Mouse (Mus musculus): ENCODE measurements around the gene Syna. TPM values are rescaled to one million over a fixed set of nuclear protein-coding genes. Genes with fewer than 3 reads are reported as not detected.
A peak's percentile ranks its signal among the peaks of the same experiment; 100 is the strongest.

Syna gene
- total and polyA plus RNA-seq, 2 experiments from 2014 or later = 0.97 TPM; not detected in 1

GRCm38 (mm10) chr5:134546790-134547189 lies 13.2 kb downstream of the Syna start:
- ATAC-seq (no peak), DNase-seq (no peak)
- TF ChIP-seq CTCF (IDR thresholded peaks at IDR 0.05; ENCODE audit: low read depth) = no peak
- no peak overlapping the region for H3K4me3 ChIP-seq (ENCODE audit: low read depth, low read length)
- no peaks in the 10 kb centered on the region for H3K9me3 ChIP-seq (ENCODE audit: low read length)
- H3K4me1 ChIP-seq (ENCODE audit: insufficient read depth) = peaks cover 3% of the 10 kb centered on the region
- no peak overlapping the region for H3K27ac ChIP-seq (ENCODE audit: low read depth, low read length)
- no peaks in the 10 kb centered on the region for H3K27me3 ChIP-seq (ENCODE audit: insufficient read depth, low read length)
- no peak overlapping the region for H3K9ac ChIP-seq
- 78% methylated on average over 7 of the region's 7 CpGs for WGBS
- H3K4me2 ChIP-seq (ENCODE audit: low read depth) = no peak overlapping the region
- no peaks in the 10 kb centered on the region; the same call in 1 of the 2 replicates for H3K36me3 ChIP-seq (ENCODE audit: insufficient read depth)

GRCm38 (mm10) chr5:134545242-134545629 lies 14.7 kb downstream of the Syna start:
- Histone ChIP-seq H3K36me3 (ENCODE audit: insufficient read depth) (no peaks in the 10 kb centered on the region; the same call in none of the 2 replicates), H3K4me2 (ENCODE audit: low read depth) (no peak overlapping the region), H3K27me3 (ENCODE audit: insufficient read depth, low read length) (no peaks in the 10 kb centered on the region), H3K9me3 (ENCODE audit: low read length) (no peaks in the 10 kb centered on the region), H3K4me1 (ENCODE audit: insufficient read depth) (peaks cover 3% of the 10 kb centered on the region), H3K9ac (no peak overlapping the region), H3K4me3 (ENCODE audit: low read depth, low read length) (no peak overlapping the region), H3K27ac (ENCODE audit: low read depth, low read length) (no peak overlapping the region)
- peak; percentile 47 for TF ChIP-seq CTCF (IDR thresholded peaks at IDR 0.05; ENCODE audit: low read depth)
- no peak for ATAC-seq
- WGBS = 62% methylated on average over 3 of the region's 3 CpGs
- DNase-seq = no peak

GRCm38 (mm10) chr5:134544516-134545241 lies 15.3 kb downstream of the Syna start:
- H3K9ac ChIP-seq = no peak overlapping the region
- H3K4me2 ChIP-seq (ENCODE audit: low read depth) = no peak overlapping the region
- ATAC-seq (no peak), DNase-seq (no peak)
- 55% methylated on average over 19 of the region's 19 CpGs for WGBS
- H3K27ac ChIP-seq (ENCODE audit: low read depth, low read length) = no peak overlapping the region
- no peaks in the 10 kb centered on the region for H3K9me3 ChIP-seq (ENCODE audit: low read length)
- no peak for TF ChIP-seq CTCF (IDR thresholded peaks at IDR 0.05; ENCODE audit: low read depth)
- no peak overlapping the region for H3K4me3 ChIP-seq (ENCODE audit: low read depth, low read length)
- no peaks in the 10 kb centered on the region for H3K27me3 ChIP-seq (ENCODE audit: insufficient read depth, low read length)
- no peaks in the 10 kb centered on the region; the same call in none of the 2 replicates for H3K36me3 ChIP-seq (ENCODE audit: insufficient read depth)
- H3K4me1 ChIP-seq (ENCODE audit: insufficient read depth) = peaks cover 3% of the 10 kb centered on the region

- Histone ChIP-seq H3K27ac (ENCODE audit: low read depth, low read length) (no peak overlapping the region), H3K4me2 (ENCODE audit: low read depth) (no peak overlapping the region), H3K4me1 (ENCODE audit: insufficient read depth) (peaks cover under 1% of the 10 kb centered on the region; the same call in 1 of the 2 replicates), H3K27me3 (ENCODE audit: insufficient read depth, low read length) (no peaks in the 10 kb centered on the region), H3K36me3 (ENCODE audit: insufficient read depth) (peaks cover 7% of the 10 kb centered on the region), H3K9me3 (ENCODE audit: low read length) (no peaks in the 10 kb centered on the region), H3K9ac (no peak overlapping the region), H3K4me3 (ENCODE audit: low read depth, low read length) (no peak overlapping the region)
- DNase-seq = no peak
- no peak for TF ChIP-seq CTCF (IDR thresholded peaks at IDR 0.05; ENCODE audit: low read depth)
- 49% methylated on average over 7 of the region's 7 CpGs for WGBS
- no peak for ATAC-seq
These were observed 18.3 kb downstream of the Syna start for GRCm38 (mm10) chr5:134541640-134542039.

- no peak for TF ChIP-seq CTCF (IDR thresholded peaks at IDR 0.05; ENCODE audit: low read depth)
- ATAC-seq = no peak
- Histone ChIP-seq H3K4me3 (ENCODE audit: low read depth, low read length) (no peak overlapping the region), H3K9me3 (ENCODE audit: low read length) (no peaks in the 10 kb centered on the region), H3K4me2 (ENCODE audit: low read depth) (no peak overlapping the region), H3K27ac (ENCODE audit: low read depth, low read length) (peak overlapping the region; percentile 51; the same call in 1 of the 2 replicates), H3K4me1 (ENCODE audit: insufficient read depth) (no peaks in the 10 kb centered on the region), H3K36me3 (ENCODE audit: insufficient read depth) (peaks cover 7% of the 10 kb centered on the region), H3K27me3 (ENCODE audit: insufficient read depth, low read length) (no peaks in the 10 kb centered on the region), H3K9ac (no peak overlapping the region)
- 67% methylated on average over 6 of the region's 6 CpGs for WGBS
- DNase-seq = no peak
These were observed 19.1 kb downstream of the Syna start for GRCm38 (mm10) chr5:134540881-134541280.

- peak overlapping the region; percentile 54; the same call in 1 of the 2 replicates for H3K27ac ChIP-seq (ENCODE audit: low read depth, low read length)
- H3K4me3 ChIP-seq (ENCODE audit: low read depth, low read length) = no peak overlapping the region
- H3K4me1 ChIP-seq (ENCODE audit: insufficient read depth) = no peaks in the 10 kb centered on the region
- no peaks in the 10 kb centered on the region for H3K9me3 ChIP-seq (ENCODE audit: low read length)
- H3K4me2 ChIP-seq (ENCODE audit: low read depth) = no peak overlapping the region
- peak; percentile 92 for ATAC-seq
- H3K27me3 ChIP-seq (ENCODE audit: insufficient read depth, low read length) = no peaks in the 10 kb centered on the region
- peaks cover 14% of the 10 kb centered on the region for H3K36me3 ChIP-seq (ENCODE audit: insufficient read depth)
- 8% methylated on average over 3 of the region's 3 CpGs for WGBS
- DNase-seq = peak; percentile 65
- TF ChIP-seq CTCF (IDR thresholded peaks at IDR 0.05; ENCODE audit: low read depth) = no peak
- no peak overlapping the region for H3K9ac ChIP-seq
These were observed 20.1 kb downstream of the Syna start for GRCm38 (mm10) chr5:134539891-134540290.

- Histone ChIP-seq H3K27me3 (ENCODE audit: insufficient read depth, low read length) (no peaks in the 10 kb centered on the region), H3K4me2 (ENCODE audit: low read depth) (no peak overlapping the region), H3K9ac (no peak overlapping the region), H3K4me3 (ENCODE audit: low read depth, low read length) (no peak overlapping the region), H3K4me1 (ENCODE audit: insufficient read depth) (no peaks in the 10 kb centered on the region), H3K9me3 (ENCODE audit: low read length) (no peaks in the 10 kb centered on the region), H3K36me3 (ENCODE audit: insufficient read depth) (peaks cover 41% of the 10 kb centered on the region), H3K27ac (ENCODE audit: low read depth, low read length) (no peak overlapping the region)
- ATAC-seq (no peak), DNase-seq (no peak)
- TF ChIP-seq CTCF (IDR thresholded peaks at IDR 0.05; ENCODE audit: low read depth) = no peak
- 85% methylated on average over 6 of the region's 6 CpGs for WGBS
These were observed 23.9 kb downstream of the Syna start for GRCm38 (mm10) chr5:134536036-134536435.

Measured in forebrain, postnatal 0 days (tissue).